ENCODE assay signal across 11 mouse cellular contexts in the genomic region with DNA sequence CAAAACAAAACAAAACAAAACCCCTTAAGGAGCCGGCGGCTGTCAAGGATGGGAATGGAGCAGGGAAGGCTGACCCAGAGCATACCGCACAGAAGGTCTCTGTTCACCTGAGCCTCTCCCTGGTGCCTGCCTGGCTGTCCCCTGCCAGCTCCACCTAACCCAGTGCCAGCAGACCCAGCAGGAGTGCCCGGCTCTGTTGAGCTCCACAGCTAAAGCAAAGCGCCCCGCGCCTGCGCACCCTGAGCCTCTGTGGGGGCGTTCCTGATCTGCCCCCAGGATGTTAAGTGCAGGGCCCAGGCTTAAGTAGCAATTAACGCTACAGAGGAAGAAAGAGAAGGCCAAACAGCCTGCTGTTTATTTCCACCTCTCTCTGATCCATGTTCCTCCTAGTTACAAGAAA.
DNase-seq lines count a peak whose midpoint lies in the region; ATAC-seq and TF ChIP-seq lines count a peak whose summit lies in the region.
"Had no signal": no experiment of that assay in that cellular context is flagged by ENCODE, and none has a peak within 500 bp of the region (broad histone marks: within the 10 kb centered on the region; RNA-seq: fewer than 3 reads in every experiment).

No protein-coding gene starts in this region.

- DNase-seq in right cerebral cortex, adult 18-20 months = peak; percentile 25
- DNase-seq in right cerebral cortex, postnatal 4 days = no peak
- peak; percentile 73 to 84 for DNase-seq in cerebellum, postnatal 10 days
- DNase-seq in forebrain, postnatal 0 days = no peak
- DNase-seq in ovary, adult 18-20 months (ENCODE audit: low spot score) = no peak
- no peak for DNase-seq in gastrocnemius, adult 18-20 months (ENCODE audit: low spot score)
- no peak for DNase-seq in heart, postnatal 4 days
- DNase-seq: gastrocnemius, adult 2 months; lung, adult 2 months had no signal

- 5% methylated on average over 10 of the region's 10 CpGs for WGBS in forebrain, postnatal 0 days

- no peaks in the 10 kb centered on the region for H3K4me1 ChIP-seq in forebrain, postnatal 0 days (ENCODE audit: insufficient read depth)

- no peak overlapping the region for H3K4me3 ChIP-seq in forebrain, postnatal 0 days (ENCODE audit: low read depth, low read length)
- H3K4me3 ChIP-seq: gastrocnemius, adult 2 months; hindbrain, embryonic 15.5 days had no signal

- no peak overlapping the region for H3K9ac ChIP-seq in forebrain, postnatal 0 days
- H3K9ac ChIP-seq: hindbrain, embryonic 15.5 days had no signal

- H3K9me3 ChIP-seq in forebrain, postnatal 0 days (ENCODE audit: low read length) = no peaks in the 10 kb centered on the region
- H3K9me3 ChIP-seq: hindbrain, embryonic 15.5 days had no signal

- ATAC-seq in forebrain, postnatal 0 days = peak; percentile 36; the same call in 1 of the 2 replicates
- ATAC-seq: Patski had no signal

- H3K36me3 ChIP-seq in forebrain, postnatal 0 days (ENCODE audit: insufficient read depth) = no peaks in the 10 kb centered on the region
- H3K36me3 ChIP-seq: hindbrain, embryonic 15.5 days had no signal

- H3K27me3 ChIP-seq in forebrain, postnatal 0 days (ENCODE audit: insufficient read depth, low read length) = peaks cover 30% of the 10 kb centered on the region
- H3K27me3 ChIP-seq: hindbrain, embryonic 15.5 days had no signal

- H3K27ac ChIP-seq in forebrain, postnatal 0 days (ENCODE audit: low read depth, low read length) = no peak overlapping the region
- H3K27ac ChIP-seq: gastrocnemius, adult 2 months; hindbrain, embryonic 15.5 days had no signal

- TF ChIP-seq CTCF in forebrain, postnatal 0 days (IDR thresholded peaks at IDR 0.05; ENCODE audit: low read depth) = no peak

- H3K4me2 ChIP-seq in forebrain, postnatal 0 days (ENCODE audit: low read depth) = no peak overlapping the region
- H3K4me2 ChIP-seq: hindbrain, embryonic 15.5 days had no signal

Comparison
In these comparisons a context has a peak if more than half of its experiments do, and no peak if none do; other contexts are left out.
1. DNase-seq: peak in right cerebral cortex, adult 18-20 months (single experiment) and cerebellum, postnatal 10 days (2 of 2); none in right cerebral cortex, postnatal 4 days (single experiment), forebrain, postnatal 0 days (single experiment), ovary, adult 18-20 months (single experiment), gastrocnemius, adult 18-20 months (single experiment) and heart, postnatal 4 days (single experiment).